Mouse (Mus musculus) erythroblast, adult 5-6 weeks (primary cell): ENCODE results near the gene H6pd. TPM values are rescaled to one million over a fixed set of nuclear protein-coding genes. Genes with fewer than 3 reads are reported as not detected.

Experiments used
- ATAC-seq: replicated peaks from 2 replicates; pipeline ENCODE4 v1.8.0; 2016; ENCODE audit warnings: moderate number of reproducible peaks, mild to moderate bottlenecking, moderate TSS enrichment, inconsistent platforms; ENCODE audit not compliant: poor library complexity, low FRiP score, severe bottlenecking
- total RNA-seq, 2 experiments: library from RNA; stranded (forward) in 1 of 2; stranded (reverse) in 1 of 2; fragments of 150-400 nt in 1 of 2; fragments of 200-764, 138-1000 nt in 1 of 2; gene quantifications; 2 replicates each; pipeline versions ENCODE4 v1.2.3 to v1.2.4; 2015 to 2017; ENCODE audit warnings: low replicate concordance in 2 of 2

Gene H6pd
- total RNA-seq, 2 experiments from 2014 or later, result 6.5 to 7.0 TPM

- ATAC-seq, result no peak
These were observed 21.1 kb upstream of the H6pd start for GRCm38 (mm10) chr4:150029885-150030284.

GRCm38 (mm10) chr4:150023518-150023917 lies 14.7 kb upstream of the H6pd start:
- ATAC-seq, result no peak

GRCm38 (mm10) chr4:150019741-150020380 lies 11.0 kb upstream of the H6pd start:
- no peak for ATAC-seq

GRCm38 (mm10) chr4:150015436-150015835 lies 6.6 kb upstream of the H6pd start:
- no peak for ATAC-seq

- no peak for ATAC-seq
These were observed 5.7 kb upstream of the H6pd start for GRCm38 (mm10) chr4:150014378-150015091.

GRCm38 (mm10) chr4:150013805-150014204 lies 5.0 kb upstream of the H6pd start:
- ATAC-seq, result no peak

- no peak for ATAC-seq
These were observed 4.4 kb upstream of the H6pd start for GRCm38 (mm10) chr4:150013186-150013690.

- ATAC-seq, result no peak
These were observed 3.5 kb upstream of the H6pd start for GRCm38 (mm10) chr4:150012322-150012723.

GRCm38 (mm10) chr4:150011564-150012321 lies 2.9 kb upstream of the H6pd start:
- no peak for ATAC-seq

- no peak for ATAC-seq
These were observed 1.4 kb upstream of the H6pd start for GRCm38 (mm10) chr4:150010054-150010730.

- ATAC-seq, result no peak
These were observed 736 bp upstream of the H6pd start for GRCm38 (mm10) chr4:150009587-150009930.

- ATAC-seq, result no peak
These were observed 434 bp downstream of the H6pd start for GRCm38 (mm10) chr4:150008325-150008852.

- no peak for ATAC-seq
These were observed 1.4 kb downstream of the H6pd start for GRCm38 (mm10) chr4:150007444-150007843.

- ATAC-seq, result no peak
These were observed 1.8 kb downstream of the H6pd start for GRCm38 (mm10) chr4:150006991-150007390.

GRCm38 (mm10) chr4:150006122-150006854 lies 2.5 kb downstream of the H6pd start:
- ATAC-seq, result no peak

- ATAC-seq, result no peak
These were observed 3.6 kb downstream of the H6pd start for GRCm38 (mm10) chr4:150005231-150005630.

GRCm38 (mm10) chr4:150003641-150004040 lies 5.2 kb downstream of the H6pd start:
- ATAC-seq, result no peak

GRCm38 (mm10) chr4:150003021-150003580 lies 5.7 kb downstream of the H6pd start:
- no peak for ATAC-seq

GRCm38 (mm10) chr4:150002021-150002528 lies 6.7 kb downstream of the H6pd start:
- ATAC-seq, result peak; percentile 56; the same call in 1 of the 2 replicates
